Mouse (Mus musculus): ENCODE measurements around the gene Ttn.
A peak's percentile ranks its signal among the peaks of the same experiment; 100 is the strongest.

DNA sequence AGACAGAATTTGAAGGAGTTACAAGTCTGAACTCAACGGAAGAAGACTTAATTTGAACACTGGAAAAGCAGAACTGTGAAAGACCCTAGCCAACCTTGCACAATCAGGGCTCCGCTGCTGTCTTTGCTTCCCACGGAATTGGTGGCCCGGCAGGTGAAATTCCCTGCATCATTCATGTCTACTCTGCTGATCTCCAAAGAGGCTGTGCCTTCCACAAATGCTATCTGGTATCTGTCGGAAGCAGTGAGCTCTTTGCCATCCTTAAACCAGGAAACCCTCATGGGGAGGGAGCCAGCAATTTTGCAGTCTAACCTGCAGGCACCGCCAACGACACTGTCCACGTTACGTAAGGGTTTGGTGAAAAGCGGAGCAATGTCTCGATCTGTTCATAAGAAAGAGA, 82.5 kb downstream of the Ttn start:
- TF ChIP-seq POLR2A (IDR thresholded peaks at IDR 0.05; ENCODE audit: insufficient read length, low read depth) = peak; percentile 16
- no peak for TF ChIP-seq MAX (IDR thresholded peaks at IDR 0.05; ENCODE audit: low read depth)
- no peak for TF ChIP-seq TCF3 (IDR thresholded peaks at IDR 0.05; ENCODE audit: insufficient read length, low read depth)
- no peak for TF ChIP-seq TCF12 (IDR thresholded peaks at IDR 0.05; ENCODE audit: insufficient read depth, poor library complexity, severe bottlenecking)
- TF ChIP-seq REST (IDR thresholded peaks at IDR 0.05; ENCODE audit: insufficient read depth, insufficient read length) = no peak
- TF ChIP-seq MYOG (IDR thresholded peaks at IDR 0.05; ENCODE audit: control insufficient read depth in 1 of 3, insufficient read depth in 1 of 3, insufficient read length in 2 of 3, low read depth in 2 of 3) = no peak
- no peak for TF ChIP-seq USF1 (IDR thresholded peaks at IDR 0.05; ENCODE audit: low read depth)
- TF ChIP-seq MYOD1 (IDR thresholded peaks at IDR 0.05; ENCODE audit: control insufficient read depth in 1 of 3, insufficient read length in 2 of 3, low read depth in 2 of 3) = no peak
- no peak for TF ChIP-seq E2F4 (IDR thresholded peaks at IDR 0.05; ENCODE audit: insufficient read depth)
- TF ChIP-seq POLR2AphosphoS2 (IDR thresholded peaks at IDR 0.05; ENCODE audit: insufficient read length, low read depth) = peak; percentile 55
- TF ChIP-seq SRF (IDR thresholded peaks at IDR 0.05; ENCODE audit: control insufficient read depth, insufficient read length, low read depth) = no peak
- no peak for TF ChIP-seq CEBPB (IDR thresholded peaks at IDR 0.05; ENCODE audit: insufficient read depth, poor library complexity, severe bottlenecking)
